Mouse (Mus musculus) ovary, postnatal 36 days (tissue): ENCODE measurements around the gene Sec62.

ENCODE experiments used
- DNase-seq: peaks from one replicate; pipeline ENCODE4 v3.0.0; 2022; ENCODE audit warnings: low spot score, mixed read lengths

Gene Sec62

GRCm38 (mm10) chr3:30792737-30793402 lies at the start of gene Sec62:
Sec62 (plus strand) TSS chr3:30792875.
- peak; percentile 94 for DNase-seq

- DNase-seq, result no peak
These were observed 49.8 kb upstream of the Sec62 start for GRCm38 (mm10) chr3:30742891-30743290.

DNA sequence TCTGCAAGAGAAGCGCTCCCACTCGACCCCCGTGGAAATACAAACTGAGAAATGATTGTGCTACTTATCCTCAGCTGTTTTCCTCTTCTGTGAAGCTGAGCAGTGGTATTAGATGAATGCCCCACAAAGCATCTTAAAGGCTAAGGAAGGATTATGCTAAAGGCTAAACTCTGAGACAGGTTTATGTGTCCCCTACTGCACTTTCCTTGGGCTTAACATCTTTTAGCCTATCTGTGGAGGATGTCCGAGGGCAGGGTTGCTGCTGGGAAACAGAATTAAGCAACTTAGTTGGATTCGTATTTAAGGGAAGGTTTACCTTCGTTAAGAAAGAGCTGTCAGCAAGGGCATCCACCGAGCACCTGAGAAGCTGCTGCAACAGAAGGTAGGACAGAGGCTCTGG lies 46.7 kb upstream of the Sec62 start, which contains the start of gene Samd7:
Gene Samd7 (plus strand): TSS at position 288 of the 400 bp plus-strand sequence.
- DNase-seq, result no peak

- no peak for DNase-seq
These were observed 44.4 kb upstream of the Sec62 start for GRCm38 (mm10) chr3:30748316-30748715.

- no peak for DNase-seq
These were observed 38.0 kb upstream of the Sec62 start for GRCm38 (mm10) chr3:30754696-30755095.

GRCm38 (mm10) chr3:30764877-30765276 lies 27.8 kb upstream of the Sec62 start:
- DNase-seq, result no peak

DNA sequence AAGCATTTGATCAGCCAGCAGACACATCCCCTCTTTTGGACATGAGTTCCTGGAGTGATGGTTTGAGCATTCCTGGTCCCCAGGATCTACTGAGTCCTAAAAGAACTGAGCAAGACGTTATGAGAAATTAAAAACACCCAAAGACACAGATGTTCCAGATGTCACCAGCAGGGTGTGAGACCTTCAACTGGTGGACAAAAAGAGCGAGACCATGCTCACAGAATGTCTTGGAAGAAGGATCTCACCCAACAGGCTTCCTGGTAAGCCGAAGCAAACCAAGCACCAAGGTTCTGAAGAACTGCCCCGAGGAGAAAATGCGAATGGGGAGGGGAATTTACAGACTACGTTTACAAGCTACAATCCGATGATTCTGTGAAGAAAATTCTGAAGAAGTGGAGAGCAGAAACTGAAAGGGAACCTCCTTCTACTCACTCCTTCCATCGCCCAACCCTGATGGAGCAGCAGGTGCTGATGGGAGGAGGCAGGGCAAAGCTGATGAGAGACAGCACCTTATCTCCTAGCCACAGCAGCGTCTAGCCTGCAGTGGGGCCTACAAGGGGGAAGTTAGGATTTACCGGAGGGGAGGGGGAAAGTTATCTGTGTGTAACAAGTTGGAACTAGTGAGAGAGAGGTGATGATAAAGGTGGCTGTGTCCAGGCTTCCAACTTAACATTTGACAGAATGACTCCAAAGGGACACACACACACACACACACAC lies 27.2 kb upstream of the Sec62 start:
- no peak for DNase-seq

- peak; percentile 5 for DNase-seq
These were observed 26.5 kb upstream of the Sec62 start for GRCm38 (mm10) chr3:30766177-30766576.

DNA sequence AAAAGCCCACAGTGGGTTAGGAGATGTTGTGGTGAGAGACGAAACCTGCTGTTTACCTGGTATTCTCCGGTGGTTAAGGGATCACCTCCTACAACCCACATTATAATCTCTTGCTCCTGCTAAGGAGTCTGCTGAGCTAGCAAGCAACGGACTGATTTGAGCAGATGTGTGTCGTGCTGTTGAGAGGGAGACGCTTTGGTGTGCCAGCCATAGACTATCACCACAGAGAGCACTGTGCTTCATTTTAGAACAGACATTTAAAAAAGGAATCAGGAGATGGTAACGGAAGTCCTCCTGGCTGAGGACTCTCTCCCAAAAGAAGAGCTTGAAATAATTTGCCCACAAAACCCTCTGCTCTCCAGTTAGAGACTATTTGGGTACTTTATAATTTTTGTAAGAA lies 25.4 kb upstream of the Sec62 start:
- DNase-seq, result no peak

DNA sequence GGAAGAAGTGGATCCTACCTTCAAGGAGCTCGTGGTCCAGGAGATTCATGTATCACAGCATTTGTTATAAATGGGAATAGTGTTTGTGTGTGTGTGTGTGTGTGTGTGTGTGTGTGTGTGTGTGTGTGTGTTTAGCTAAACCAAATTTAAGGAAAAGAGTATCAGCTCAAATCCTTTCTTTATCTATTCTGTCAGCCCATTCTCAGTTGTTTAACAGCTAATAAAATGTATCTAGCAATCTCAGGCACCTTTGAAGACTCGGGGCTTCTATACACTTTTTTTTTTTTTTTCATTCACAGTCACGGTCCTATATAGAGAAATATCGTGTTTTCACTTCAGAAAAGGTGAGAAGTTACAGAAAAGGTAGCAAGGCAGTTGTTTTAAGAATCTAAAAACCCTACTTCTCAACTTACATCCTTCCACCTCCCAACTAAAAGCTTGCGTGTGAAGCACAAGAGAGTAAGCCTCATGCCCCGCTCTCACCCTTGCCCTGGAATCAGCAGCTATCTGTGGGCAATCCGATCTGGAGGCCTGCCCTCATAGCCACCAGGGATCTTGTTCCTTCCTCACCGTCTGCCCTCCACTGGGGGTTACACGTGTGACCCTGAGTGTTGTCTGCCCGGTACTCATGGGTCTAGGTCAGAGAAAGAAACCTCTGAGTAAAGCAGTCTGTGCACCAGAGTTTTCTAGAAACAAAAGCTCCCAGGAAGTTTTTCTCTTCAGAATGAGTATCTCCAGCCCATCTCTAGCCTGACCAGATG lies 22.7 kb upstream of the Sec62 start:
- DNase-seq, result peak; percentile 7

DNA sequence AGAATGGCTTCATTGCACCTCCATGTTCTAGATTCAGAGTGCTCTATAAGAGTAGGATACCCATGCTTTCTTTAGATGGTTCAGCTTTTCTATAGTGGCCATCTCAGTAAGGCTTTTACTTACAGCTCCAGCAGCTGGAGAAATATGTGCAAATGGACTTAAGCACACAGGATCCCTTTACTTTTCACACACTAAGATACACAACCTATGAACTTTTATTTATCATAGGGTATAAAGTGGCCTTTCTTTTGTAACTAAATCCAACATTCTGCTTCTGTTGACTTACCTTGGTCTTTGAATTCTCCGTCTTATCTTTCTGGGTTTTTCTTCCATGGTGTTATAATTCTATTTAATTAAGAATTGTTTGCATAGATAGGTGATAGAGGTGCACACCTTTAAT lies 21.1 kb upstream of the Sec62 start:
- no peak for DNase-seq

GRCm38 (mm10) chr3:30772631-30773030 lies 20.0 kb upstream of the Sec62 start:
- no peak for DNase-seq

DNA sequence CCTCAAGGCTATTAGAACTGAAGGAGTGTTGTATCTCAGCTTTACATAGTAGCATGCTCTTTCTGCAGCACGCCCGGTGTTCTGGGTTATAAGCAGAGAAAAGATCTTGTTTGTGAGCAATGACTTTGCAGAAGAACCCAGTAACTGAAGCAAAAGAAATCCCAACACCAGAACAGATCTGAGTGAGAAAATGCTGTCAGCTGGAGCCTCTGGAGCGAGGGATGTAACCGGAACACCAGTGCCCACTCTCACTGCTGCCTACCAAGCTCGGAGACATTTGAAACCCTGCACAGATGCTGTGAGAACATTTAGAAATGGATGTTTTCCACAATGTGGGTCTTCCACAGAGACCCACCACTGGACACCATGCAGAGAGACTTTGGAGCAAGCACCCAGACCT lies 18.0 kb upstream of the Sec62 start:
- DNase-seq, result no peak

DNA sequence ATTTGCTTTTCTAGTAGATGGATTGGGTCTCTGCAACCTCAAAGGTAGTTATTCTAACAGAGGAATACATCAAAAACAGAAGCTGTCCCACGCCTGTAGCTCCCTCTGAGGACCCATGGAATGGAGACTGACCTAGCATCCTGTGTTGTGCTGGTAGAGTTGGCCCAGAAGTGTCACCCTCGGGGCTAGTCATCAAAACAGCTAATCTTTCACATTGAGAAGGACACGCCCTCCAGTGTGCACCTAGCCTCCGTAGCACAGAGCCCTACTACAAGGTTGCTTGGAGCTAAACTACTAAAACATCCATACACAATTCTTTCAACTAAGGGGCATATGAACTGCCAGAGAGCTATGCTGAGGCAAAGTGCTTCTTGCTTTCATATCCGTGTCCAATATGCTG lies 14.7 kb upstream of the Sec62 start:
- DNase-seq, result no peak

DNA sequence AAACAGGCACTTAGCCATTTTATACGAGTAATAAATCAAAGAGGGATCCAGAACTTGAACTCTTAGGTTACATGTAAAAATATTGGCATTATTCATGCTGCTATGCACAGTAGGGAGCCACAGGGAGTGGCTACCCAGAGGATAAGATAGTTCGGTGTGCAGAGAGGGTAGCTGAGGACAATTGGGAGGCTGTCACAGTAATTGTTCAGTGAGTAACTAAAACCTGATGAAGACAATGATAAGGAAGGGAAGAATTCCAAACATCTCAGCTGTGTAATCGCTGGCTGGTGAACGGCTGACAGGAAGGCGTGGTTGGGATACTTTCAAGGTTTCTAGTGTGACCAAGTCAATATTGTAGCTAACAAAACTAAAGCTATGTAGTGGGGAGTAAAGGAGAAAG lies 4.1 kb upstream of the Sec62 start:
- no peak for DNase-seq

GRCm38 (mm10) chr3:30793403-30794221 lies 937 bp downstream of the Sec62 start:
- DNase-seq, result no peak

DNA sequence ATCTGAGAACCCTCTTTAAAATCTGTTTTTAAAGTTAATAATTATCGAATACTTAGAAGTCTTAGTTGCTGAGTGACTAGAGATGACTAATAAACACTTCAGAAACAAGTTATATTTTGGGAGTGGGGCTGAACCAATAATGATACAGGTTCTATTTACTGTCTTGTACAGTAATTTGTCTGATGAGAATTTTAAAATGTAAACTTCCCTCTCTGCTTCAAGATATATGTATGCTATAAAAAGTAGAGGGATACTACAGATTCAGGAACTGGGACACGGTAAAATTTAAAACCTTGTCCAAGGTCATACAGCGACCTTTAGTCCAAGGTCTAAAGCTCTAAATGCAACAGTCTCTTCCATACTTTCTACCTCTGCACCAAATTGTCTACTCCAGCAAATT lies 9.5 kb downstream of the Sec62 start:
- no peak for DNase-seq

- no peak for DNase-seq
These were observed 20.2 kb downstream of the Sec62 start for GRCm38 (mm10) chr3:30812881-30813280.

GRCm38 (mm10) chr3:30818630-30819125 lies 26.0 kb downstream of the Sec62 start:
- DNase-seq, result no peak

- DNase-seq, result no peak
These were observed 29.5 kb downstream of the Sec62 start for GRCm38 (mm10) chr3:30822163-30822562.

- DNase-seq, result no peak
These were observed 33.4 kb downstream of the Sec62 start for GRCm38 (mm10) chr3:30826069-30826468.
